Mouse (Mus musculus) midbrain, embryonic 10.5 days (tissue): ENCODE results near the gene Dnaja1. TPM values are rescaled to one million over a fixed set of nuclear protein-coding genes. Genes with fewer than 3 reads are reported as not detected.

Source experiments
- microRNA counts: library from miRNA; unstranded; fragments of <30 nt; microRNA quantifications from one replicate; lab custom pipeline; 2017
- microRNA-seq: library from miRNA; unstranded; fragments of <30 nt; microRNA quantifications from one replicate; pipeline ENCODE4, GENCODE M21; 2017
- polyA plus RNA-seq: library from polyadenylated mRNA; unstranded; fragments of >200 nt; fragmentation: Nextera tagmentation; extraction: Ambion mirVana; gene quantifications from 2 replicates; pipeline ENCODE4 v1.2.1, GENCODE M21; 2016

Dnaja1 gene
- polyA plus RNA-seq, 1 experiment from 2014 or later: 617 TPM

MicroRNA genes within 50 kb of the gene (microRNA counts, 519-probe panel; counts per million panel counts)
- microRNA mmu-miR-207 (lab: Ali Mortazavi, UCI): not detected

Small RNAs within 50 kb of the gene (microRNA-seq; reads per million reads assigned to microRNA genes)
- gene Mir207: not detected

Other genes starting within 250 kb of the Dnaja1 start
- 0.20 and 0.21 TPM in 2 replicates for gene Tmem215, start 250.0 kb upstream of the Dnaja1 start, polyA plus RNA-seq
- gene Aptx, start 19.0 kb upstream of the Dnaja1 start, polyA plus RNA-seq: 37.8 and 49.9 TPM in 2 replicates
- 197 and 199 TPM in 2 replicates for gene Smu1, start 35.8 kb downstream of the Dnaja1 start, polyA plus RNA-seq
- 18.3 and 18.4 TPM in 2 replicates for gene B4galt1, start 131.9 kb downstream of the Dnaja1 start, polyA plus RNA-seq
- gene Spink4, start 197.9 kb downstream of the Dnaja1 start, polyA plus RNA-seq: not detected in 2 replicates
- 189 and 193 TPM in 2 replicates for gene Bag1, start 226.1 kb downstream of the Dnaja1 start, polyA plus RNA-seq
- 99.4 and 118 TPM in 2 replicates for gene Chmp5, start 226.3 kb downstream of the Dnaja1 start, polyA plus RNA-seq
- 94.8 and 98.4 TPM in 2 replicates for gene Nfx1, start 248.8 kb downstream of the Dnaja1 start, polyA plus RNA-seq